Mouse (Mus musculus) heart, adult 11 months (tissue): ENCODE data around the gene Obscn.

Source experiments
- DNase-seq: peaks from one replicate; pipeline ENCODE4 v3.0.0; 2022

Obscn gene

DNA sequence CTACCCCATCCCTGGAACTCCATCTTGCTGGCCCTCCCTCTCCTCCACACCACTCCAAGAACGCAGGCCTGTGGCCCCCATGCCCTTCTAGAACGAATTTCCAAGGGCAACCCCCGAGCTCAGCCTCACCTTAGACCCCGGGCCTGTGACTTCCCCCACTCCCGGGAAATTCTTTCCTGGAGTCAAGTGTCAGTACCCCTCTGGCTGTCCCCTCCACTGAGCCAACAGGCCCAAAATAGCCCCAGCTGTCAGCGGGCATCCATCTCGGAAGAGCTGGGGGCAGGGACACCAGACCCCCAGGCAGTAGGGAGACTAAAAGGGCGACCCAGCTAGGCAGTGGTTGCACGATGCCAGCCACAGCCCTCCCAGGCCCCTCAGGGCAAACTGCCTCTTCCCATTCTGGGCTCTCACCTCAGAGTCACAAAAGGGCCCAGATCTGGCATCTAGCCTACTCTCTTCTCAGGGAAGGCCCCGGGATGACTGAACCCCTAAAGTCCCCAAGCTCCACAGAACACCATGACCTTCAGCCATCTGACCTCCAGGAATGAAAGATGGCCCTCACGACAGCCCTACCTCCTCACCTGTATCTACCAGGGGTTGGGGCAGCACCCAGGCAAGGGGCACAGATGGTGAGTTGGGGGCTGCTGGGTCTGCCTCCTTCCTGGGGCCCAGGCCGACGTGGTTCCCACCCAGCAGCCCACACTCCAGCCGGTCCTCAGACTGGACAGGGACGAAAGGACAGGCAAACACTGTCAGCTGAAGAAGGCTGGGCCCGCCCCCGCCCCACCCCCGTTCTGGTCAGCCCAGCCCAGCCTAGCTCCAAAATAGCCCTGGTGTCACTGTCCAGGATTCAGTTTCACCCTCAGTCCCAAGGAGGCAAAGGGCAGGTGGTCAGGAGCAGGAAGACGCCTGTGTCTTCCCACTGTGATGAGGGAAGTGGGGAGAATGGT lies 2.6 kb upstream of the Obscn start:
- DNase-seq, result peak; percentile 95

DNA sequence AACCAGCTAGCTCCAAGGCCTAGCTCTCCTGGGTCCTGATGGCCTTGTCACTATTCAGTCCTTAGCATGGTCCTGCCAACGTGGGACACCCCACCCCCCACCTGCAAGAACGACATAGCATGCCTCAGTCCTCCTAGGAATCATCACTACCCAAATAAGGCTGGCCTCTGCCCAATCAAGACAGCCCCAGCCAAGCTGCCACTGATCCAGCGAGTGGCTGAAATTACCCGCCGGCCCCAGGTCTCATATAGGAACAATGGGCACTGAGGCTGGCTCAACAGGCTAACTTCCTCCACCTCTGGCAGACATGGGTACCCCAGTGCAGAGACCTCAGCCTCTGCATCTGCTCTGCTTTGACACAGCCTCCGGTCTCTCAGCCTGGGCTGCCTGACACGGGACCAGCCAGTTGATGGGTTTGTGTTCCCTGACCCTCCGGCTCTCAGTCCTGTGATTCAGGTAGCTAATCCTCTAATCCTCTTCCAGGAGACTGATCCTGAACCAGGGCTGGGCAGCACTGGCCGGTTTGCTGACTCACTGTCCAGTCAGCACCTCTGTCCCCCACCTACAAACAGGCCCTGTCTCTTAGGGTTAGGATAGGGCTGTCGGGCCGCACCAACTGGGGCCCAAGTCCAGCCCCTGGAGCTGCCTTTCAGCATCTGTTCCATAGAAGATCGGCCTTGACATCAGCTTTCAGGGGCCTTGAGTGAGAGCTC lies 948 bp upstream of the Obscn start:
- peak; percentile 92 for DNase-seq

DNA sequence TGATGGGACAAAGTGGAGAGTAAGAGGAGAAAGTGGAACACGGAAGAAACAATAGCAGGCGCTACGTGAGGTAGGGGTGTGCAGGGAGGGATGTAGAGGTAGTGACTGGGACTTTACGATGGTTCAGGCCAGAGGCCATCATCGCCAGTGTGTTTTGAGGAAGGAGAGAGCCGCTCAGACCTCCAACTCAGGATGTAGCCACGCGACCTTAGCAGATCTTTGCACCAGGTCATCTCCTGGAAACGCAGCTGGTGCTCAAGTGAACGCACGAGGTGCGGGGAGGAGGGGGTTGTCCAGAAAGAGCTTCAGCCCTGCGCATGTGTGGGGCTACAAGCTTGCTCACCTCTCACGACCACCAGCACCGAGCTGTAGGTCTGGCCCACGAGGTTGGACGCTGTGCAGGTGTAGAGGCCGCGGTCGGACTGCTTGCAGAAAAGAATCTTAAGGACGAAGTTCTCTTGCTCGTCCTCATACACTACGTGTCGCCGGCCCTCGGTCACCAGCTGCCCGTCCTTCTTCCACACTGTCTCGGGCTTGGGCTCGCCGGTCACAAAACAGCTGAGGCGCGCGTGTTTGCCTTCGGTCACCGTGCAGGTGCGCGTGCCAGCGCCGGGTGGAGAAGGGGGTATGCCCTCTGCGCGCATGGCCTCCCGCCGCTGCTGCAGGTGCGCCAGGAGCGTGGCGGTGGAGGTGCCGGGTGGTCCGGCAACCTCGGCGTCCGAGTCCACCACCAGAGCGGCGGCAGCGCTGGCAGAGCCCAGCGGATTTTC lies 966 bp downstream of the Obscn start:
- DNase-seq, result peak; percentile 90

DNA sequence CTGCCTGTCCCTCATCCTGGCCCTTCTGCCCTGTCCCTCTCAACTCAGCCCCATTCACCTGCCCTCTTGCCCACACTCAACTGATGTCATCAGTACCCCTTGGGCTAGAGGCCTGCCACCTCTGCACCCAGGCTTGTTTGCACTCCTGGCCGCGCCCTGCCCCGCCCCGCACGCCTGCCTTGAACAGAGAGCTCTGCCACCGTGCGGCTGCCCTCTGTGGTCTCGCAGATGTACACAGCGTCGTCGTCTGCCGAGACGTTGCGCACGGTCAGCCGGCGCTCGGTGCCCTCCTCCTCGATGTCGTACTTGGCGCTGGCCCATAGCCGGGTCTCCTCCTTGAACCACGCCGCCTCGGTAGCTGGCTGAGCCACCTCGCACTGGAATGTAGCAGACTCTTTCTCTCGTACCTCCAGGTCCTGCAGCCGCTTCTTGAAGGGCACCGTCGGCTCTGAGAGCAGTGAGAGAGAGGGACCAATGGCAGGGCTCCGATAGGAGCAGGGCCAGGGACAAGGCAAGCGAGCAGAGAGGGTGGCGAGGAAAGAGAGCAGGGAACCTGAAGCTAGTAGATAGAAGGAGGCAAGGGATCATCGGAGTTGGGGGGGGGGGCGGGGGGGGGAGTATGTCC lies 1.7 kb downstream of the Obscn start:
- DNase-seq, result peak; percentile 91

DNA sequence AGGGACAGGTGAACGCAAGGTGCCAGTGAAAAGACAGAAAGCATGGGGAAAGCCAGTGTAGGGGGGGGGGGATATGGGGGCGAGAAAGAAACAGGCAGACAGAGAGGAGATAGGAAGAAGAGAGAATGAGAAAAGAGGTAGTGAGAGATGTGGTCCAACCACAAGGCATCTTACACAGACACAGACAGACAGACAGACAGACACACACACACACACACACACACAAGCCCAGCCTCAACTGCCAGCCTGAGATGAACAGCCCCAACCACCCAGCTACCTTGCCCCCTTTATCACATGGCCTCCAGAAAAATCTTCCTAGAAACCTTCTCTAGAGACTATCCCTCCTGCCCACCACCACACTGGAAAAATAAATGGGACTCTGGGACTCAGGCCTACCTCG lies 4.1 kb downstream of the Obscn start:
- no peak for DNase-seq

DNA sequence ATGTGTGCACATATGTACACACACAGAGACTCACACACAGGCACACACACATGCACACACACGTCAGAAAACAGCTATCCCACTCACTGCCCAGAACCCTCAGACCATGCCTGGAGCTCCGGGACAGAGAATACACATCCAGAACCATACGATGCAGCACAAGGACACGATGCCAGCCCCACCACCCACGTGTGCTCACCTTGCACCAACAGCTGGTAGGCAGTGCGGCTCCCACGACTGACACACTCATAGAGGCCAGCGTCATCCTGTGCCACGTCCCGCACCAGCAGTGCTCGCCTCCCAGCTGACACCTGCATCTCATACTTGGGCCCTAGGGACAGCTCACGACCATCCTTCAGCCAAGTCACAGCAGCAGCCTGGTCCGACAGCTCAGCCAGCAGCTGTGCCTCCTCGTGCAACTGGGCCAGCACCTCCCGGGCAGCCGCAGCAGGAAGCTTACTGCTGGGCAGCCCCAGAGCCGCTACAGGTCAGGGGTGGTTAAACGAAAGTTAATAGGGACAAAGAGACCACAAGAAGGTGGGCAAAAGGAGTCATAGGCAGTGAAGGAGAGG lies 4.8 kb downstream of the Obscn start:
- no peak for DNase-seq

DNA sequence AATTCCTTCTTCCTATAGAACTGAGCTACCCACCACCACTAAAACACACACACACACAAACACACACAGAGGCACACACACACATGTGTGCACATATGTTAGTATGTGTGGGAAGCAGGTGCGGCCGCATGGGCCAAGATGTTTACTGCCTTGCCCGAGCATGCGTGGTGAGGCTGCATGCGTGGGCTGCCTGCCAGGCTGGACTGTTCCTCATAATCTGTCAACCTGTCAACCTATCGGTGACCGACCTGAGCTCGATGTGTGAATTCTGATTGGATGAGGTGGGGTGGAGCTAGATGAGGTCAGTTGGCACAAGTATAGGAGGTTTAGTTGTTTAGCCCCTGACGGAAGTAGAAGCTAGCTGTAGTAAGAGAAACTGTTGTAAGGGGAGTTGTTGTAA lies 5.4 kb downstream of the Obscn start:
- peak; percentile 94 for DNase-seq

DNA sequence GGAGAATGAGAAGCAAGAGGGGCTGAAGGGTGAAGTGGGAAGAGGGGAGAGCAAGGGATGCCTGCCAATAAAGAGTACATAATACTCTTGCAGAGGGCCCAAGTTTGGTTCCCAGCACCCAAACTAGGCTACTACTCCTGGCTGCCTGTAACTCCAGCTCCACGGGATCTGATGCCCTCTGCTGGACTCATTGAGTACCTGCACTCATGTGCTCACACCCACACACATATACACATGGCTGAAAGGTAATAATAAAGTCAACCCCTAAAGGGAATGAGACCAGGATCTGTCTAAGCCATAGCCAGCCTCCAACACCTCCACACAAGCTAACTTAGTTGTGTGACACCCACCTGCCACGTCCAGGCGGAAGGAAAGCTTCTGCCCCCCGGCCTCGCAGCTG lies 30.3 kb downstream of the Obscn start:
- no peak for DNase-seq

DNA sequence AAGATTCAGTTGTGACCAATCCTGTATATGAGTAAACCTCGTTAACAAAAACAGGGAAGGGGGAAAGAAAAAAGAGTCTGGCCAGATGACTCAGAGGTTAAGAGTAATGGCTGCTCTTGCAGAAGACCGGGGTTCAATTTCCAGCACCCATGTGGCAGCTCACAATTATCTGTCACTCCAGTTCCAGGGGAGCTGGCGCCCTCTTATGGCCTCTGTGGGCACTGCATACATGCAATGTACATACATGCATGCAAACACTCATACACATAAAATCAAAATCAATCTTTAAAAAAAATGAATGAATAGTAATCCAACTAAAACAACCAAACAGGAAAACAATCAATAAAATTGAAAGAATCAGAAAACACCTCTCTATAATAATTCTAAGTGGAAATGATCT lies 33.9 kb downstream of the Obscn start:
- DNase-seq, result no peak

DNA sequence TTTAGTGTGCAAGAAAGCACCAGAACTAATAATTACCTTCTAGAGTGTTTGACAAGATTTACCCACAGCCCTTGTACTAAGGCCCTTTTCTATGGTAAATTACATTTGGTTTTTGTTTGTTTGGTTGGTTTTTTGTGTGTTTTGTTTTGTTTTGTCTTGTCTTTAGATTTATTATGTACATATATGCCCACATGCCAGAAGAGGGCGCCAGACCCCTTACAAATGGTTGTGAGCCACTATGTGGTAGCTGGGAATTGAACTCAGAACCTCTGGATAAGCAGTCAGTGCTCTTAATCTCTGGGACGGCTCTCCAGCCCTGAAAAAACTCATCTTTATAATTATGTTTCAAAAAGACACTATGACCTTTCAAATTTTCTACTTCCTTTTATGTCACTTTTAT lies 37.9 kb downstream of the Obscn start:
- DNase-seq, result no peak

DNA sequence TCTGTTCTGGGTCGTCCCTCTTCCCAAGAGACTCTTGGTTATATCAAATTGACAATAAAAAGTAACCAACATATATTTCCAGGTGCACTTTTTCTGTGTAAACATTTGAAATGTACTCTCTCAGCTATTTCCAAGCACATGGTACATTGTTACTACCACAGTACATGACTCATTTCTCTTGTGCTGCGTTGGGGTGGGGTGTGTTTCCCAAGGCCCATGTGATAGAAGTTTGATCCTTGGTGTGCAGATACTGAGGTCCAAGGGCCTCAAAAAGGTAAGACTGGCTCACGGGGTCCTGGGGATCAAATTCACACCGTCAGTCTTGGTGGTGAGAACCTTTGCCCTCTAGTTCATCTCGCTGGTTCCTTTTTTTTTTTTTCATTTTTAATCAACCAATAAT lies 38.4 kb downstream of the Obscn start:
- DNase-seq, result no peak

DNA sequence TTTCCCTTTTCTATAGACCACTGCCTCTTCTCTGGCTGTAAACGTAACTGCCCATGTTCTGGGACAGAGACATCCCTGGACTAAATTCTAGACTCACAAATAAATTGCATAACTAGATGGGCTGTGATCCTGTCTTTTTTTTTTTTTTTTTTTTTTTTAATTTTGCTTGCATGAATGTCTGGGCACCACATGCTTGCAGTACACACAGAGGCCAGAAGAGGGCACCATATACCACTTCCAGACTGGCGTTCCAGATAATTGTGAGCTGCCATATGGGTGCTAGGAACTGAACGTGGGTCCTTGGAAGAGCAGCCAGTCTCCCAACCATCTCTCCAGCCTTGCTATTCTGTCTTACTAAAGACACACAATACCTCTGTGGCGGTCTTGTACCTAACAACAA lies 42.0 kb downstream of the Obscn start:
- DNase-seq, result no peak

DNA sequence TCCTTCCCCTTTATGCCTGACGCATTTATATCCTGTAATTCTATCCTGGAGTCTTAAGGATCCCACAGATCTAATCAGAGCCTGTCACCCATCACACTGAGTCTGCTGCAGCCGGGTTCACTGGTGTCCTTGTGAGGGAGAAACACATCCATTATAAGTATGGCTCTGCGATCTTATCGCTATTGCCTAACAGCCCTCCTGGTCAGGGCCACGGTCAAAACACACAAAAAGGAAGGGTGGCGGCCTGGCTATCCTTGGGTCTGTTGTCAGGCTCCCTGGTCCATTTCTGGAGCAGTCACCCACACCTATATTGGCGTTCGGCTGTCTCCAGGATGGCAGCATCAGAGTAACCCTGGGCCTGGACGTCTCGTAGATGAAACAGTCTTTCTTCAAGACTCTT lies 48.6 kb downstream of the Obscn start:
- no peak for DNase-seq

DNA sequence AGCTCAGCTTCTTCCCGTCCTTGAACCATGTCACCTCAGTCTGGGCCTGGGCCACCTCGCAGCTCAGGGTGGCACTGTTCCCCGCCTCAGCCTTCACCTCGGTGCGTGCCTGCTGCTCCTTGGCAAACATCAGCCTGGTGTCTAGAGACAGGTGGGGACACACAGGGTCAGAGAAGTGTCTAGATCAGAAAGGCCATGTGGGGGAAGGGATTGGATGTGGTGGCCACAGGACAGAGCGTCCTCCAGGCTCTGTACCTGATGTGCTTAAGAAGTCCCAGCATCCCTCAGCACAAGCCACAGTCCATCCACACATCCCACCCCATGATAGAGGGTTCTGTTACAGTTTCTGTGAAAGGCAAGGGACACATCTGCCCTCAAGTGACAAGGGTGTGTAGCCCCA lies 51.0 kb downstream of the Obscn start:
- DNase-seq, result peak; percentile 81

DNA sequence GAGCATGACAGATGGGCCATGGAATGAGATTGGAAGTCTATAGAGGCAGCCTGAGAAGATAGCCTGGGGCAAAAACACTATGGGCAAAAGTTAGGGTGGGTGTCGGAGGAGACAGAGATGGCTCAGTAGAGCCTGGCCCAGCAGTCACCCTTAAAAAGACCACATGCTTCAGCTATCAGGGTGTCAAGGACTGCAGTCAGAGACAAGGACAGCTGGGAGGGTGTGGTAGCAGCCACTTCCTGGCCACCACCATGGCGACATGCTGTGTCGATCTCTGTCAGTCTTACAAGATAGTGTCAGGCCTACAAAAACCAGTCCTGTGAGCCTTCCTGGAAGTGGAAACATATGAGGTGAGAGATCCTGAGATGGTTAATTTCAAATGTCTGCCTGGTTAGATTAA lies 53.1 kb downstream of the Obscn start:
- DNase-seq, result peak; percentile 86

DNA sequence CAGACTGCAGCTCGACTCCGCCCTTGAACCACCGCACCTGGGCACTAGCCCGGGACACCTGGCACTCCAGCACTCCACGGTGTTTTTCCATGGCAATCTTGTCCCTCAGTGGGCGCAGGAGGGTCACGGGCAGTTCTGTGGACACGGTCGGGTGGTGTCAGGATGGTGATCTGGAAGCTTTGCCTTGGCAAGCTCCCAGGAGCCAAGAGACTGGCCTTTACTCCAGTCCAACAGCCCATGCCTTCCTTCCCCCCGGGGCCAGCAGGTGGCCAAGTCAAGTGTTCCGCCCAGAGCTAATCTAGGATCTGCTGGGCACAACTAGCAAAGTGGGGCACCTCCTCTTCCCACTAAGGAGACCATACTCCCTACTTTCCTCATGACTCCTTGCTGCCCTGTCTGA lies 57.9 kb downstream of the Obscn start:
- DNase-seq, result peak; percentile 95

DNA sequence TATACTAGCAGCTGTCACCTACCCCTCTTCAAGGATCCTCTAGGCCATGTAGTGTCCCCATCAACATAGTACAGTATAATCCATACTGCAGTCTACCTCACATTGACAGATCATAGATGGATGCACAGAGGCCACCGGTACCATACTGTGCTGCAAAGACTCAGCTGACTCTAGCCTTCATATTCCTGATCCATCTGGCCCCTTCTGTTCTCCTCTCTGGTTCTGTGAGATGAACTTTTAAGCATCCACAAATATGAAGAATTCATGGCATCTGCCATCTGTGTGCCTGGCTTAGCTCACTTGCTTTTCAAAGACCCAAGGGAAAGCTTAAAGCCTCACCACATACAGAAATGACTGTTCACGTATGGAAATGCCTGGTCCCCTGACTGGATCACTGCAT lies 65.9 kb downstream of the Obscn start:
- no peak for DNase-seq

DNA sequence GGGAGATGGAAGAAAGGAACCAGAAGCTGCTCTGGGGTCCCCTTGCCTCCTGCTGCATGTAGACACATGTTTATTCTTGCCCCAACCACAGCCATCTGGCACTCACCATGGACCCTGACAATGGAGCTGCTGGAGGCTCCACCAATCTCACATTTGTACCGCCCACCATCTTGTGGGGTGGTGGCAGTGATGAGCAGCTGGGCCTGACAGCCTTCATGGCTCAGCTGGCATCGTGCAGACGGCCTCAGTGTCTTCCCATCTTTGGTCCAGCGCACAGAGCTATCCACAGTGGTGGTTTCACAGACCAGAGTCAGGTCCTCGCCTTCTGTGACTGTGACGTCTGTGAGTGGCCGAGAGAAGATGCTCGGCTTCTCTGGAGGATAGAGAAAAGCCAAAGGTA lies 67.3 kb downstream of the Obscn start:
- DNase-seq, result peak; percentile 65

DNA sequence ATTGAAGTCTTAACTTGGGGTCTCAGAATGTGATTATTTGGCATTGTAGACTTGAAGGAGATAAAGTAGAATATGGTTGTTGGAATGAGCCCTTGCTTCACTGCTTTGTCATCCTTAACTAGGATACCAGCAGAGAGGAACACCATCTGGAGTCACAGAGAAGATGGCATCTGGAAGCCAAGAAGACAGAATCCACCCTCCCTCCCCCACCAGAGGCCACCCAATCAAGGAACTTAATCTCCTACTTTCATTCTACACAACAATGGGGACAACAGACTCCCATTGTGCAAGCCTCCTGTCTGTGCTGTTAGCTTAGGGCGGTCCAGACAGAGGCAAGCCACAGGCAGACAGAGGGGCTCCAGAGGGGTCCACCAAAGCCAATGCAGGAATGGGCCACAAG lies 67.8 kb downstream of the Obscn start:
- DNase-seq, result no peak

DNA sequence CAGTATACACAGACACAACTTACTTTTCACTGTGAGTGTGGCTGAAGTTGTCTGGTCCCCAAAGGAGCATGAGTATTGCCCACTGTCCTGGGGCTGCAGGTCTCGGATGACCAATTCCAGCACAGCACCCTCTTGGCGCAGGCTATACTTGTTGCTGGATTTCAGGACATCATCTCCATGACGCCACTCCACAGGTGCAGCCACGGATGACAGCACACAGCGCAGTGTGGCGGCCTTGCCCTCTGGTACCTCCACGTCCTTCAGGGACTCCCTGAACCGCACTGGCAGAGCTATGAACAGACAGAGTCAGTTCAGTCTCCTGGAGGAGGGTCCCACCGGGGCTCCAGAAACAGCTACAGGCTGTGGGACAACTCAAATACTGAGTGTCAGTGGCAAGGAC lies 68.3 kb downstream of the Obscn start:
- DNase-seq, result peak; percentile 79

DNA sequence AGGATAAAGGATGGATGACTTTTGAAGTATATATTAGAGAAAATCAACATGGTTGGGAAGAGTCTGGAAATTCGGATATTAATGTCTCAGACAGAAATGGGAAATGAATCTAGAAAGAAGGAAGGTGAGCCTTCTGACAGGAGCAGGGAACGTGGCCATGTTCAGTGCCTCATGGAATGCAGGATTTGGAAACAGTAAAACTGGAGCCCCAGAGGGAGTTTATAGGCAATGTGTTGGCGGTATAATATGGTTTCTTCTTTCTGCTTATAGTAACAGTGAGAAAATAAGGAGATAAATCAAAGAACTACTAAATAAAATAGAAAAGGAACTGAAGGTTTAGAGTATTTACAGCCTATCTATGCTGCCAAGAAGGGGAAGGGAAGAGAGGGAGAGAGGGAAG lies 78.2 kb downstream of the Obscn start:
- no peak for DNase-seq

DNA sequence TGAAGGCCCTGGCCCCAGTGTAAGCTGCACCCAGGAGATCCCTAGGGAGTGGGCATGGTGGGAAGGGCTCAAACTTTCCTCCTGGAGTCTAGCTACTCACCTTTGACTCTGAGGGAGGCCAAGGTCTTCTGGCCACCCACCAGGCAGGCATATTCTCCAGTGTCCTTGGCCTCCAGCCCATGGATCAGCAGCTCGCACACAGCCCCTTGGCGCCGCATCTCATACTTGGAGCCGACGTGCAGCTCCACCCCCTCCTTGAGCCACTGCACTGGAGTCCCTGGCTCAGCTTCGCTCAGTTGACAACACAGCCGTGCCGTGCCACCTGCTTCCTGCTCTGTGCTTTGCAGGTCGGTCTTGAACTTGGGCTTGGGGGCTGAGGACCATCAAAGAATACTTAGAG lies 85.2 kb downstream of the Obscn start:
- peak; percentile 96 for DNase-seq
